Mouse (Mus musculus) midbrain, embryonic 16.5 days (tissue): ENCODE results near the gene Dst. TPM values are rescaled to one million over a fixed set of nuclear protein-coding genes. Genes with fewer than 3 reads are reported as not detected.

Experiments
- ATAC-seq: fragments of 200-750 bp; cut with Nextera tagmentation; 2 replicates; pipeline ENCODE4 v1.8.0; 2017; ENCODE audit warnings: moderate TSS enrichment
- H3K27ac ChIP-seq: fragments of 300-500 bp; sonication (generic); 2 replicates; pipeline ENCODE4 v1.5.1; 2014; ENCODE audit warnings: mild to moderate bottlenecking, low read length, mixed read lengths
- H3K27me3 ChIP-seq: fragments of 300-500 bp; sonication (generic); 2 replicates; pipeline ENCODE4 v1.6.1; 2014; ENCODE audit warnings: low read depth, low read length, mixed read lengths; ENCODE audit not compliant: control insufficient read depth, insufficient read depth
- H3K36me3 ChIP-seq: fragments of 300-500 bp; sonication (generic); 2 replicates; pipeline ENCODE4 v1.6.1; 2014; ENCODE audit warnings: mild to moderate bottlenecking, low read length, moderate library complexity, mixed read lengths; ENCODE audit not compliant: control insufficient read depth, insufficient read depth
- H3K4me1 ChIP-seq: fragments of 300-500 bp; sonication (generic); 2 replicates; pipeline ENCODE4 v1.6.1; 2014; ENCODE audit warnings: mild to moderate bottlenecking, low read length, mixed read lengths; ENCODE audit not compliant: control insufficient read depth, insufficient read depth
- H3K4me2 ChIP-seq: fragments of 300-500 bp; sonication (generic); 2 replicates; pipeline ENCODE4 v1.6.1; 2014; ENCODE audit warnings: mild to moderate bottlenecking, low read length, mixed read lengths
- H3K4me3 ChIP-seq: fragments of 300-500 bp; sonication (generic); 2 replicates; pipeline ENCODE4 v1.5.1; 2014; ENCODE audit warnings: low read depth, mild to moderate bottlenecking, low read length, moderate library complexity, mixed read lengths
- H3K9ac ChIP-seq: fragments of 300-500 bp; sonication (generic); 2 replicates; pipeline ENCODE4 v1.6.1; 2014; ENCODE audit warnings: low read depth, low read length, mixed read lengths
- H3K9me3 ChIP-seq: fragments of 300-500 bp; sonication (generic); replicated peaks from 2 replicates; pipeline ENCODE4 v1.6.1; 2014; ENCODE audit warnings: mild to moderate bottlenecking, low read length, mixed read lengths; ENCODE audit not compliant: control insufficient read depth, poor library complexity, severe bottlenecking
- WGBS: fragments of 180-500 bp; shearing (Covaris S2); extraction: QIAGEN DNeasy Blood & Tissue Kit; methylation state at CpG from one replicate; pipeline ENCODE4 v1.1.7; 2014; 5-methylcytosine and 5-hydroxymethylcytosine counted together
- polyA plus RNA-seq: library from polyadenylated mRNA; unstranded; fragments of >200 nt; fragmentation: Nextera tagmentation; extraction: Ambion mirVana; gene quantifications from 2 replicates; pipeline ENCODE4 v1.2.1, GENCODE M21; 2015

Gene Dst
- polyA plus RNA-seq, 1 experiment from 2014 or later: 36.1 TPM

- WGBS: 81% methylated on average over 5 of the region's 5 CpGs
- no peaks in the 10 kb centered on the region for H3K27me3 ChIP-seq
- H3K27ac ChIP-seq: no peak overlapping the region
- ATAC-seq: no peak
- no peak overlapping the region for H3K4me3 ChIP-seq
- no peaks in the 10 kb centered on the region for H3K36me3 ChIP-seq
- H3K9ac ChIP-seq: no peak overlapping the region
- H3K4me2 ChIP-seq: no peak overlapping the region; the same call in 1 of the 2 replicates
- peaks cover 18% of the 10 kb centered on the region for H3K4me1 ChIP-seq
- no peaks in the 10 kb centered on the region for H3K9me3 ChIP-seq
These were observed 105.5 kb downstream of the Dst start for GRCm38 (mm10) chr1:34013490-34013889.

- WGBS: 72% methylated on average over 15 of the region's 15 CpGs
These were observed 108.8 kb downstream of the Dst start for GRCm38 (mm10) chr1:34016780-34017179.

DNA sequence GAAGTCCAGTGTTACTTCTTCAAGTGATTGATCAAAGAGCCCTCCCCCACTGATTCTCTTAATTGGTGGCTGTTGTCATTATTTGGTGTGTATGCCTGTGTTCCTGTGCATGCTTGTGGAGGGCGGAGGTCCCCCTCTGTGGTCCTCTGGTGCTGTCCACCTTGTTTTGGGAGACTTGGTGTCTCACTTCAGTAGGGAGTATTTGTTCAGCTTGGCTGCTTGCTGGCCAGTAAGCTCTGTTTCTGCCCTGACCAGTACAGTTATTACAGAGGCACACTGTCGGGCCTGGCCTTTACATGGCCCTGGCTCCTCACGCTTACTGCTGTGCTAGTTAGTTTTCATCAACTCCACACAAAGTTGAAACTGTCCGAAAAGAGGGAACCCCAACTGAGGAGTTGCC lies 109.3 kb downstream of the Dst start:
- no peak overlapping the region for H3K4me2 ChIP-seq
- WGBS: 85% methylated on average over 4 of the region's 4 CpGs
- H3K4me1 ChIP-seq: peaks cover 9% of the 10 kb centered on the region
- no peaks in the 10 kb centered on the region for H3K27me3 ChIP-seq
- H3K4me3 ChIP-seq: no peak overlapping the region
- ATAC-seq: no peak
- no peak overlapping the region for H3K27ac ChIP-seq
- H3K36me3 ChIP-seq: no peaks in the 10 kb centered on the region
- no peaks in the 10 kb centered on the region for H3K9me3 ChIP-seq
- H3K9ac ChIP-seq: no peak overlapping the region

More at GRCm38 (mm10) chr1:34016780-34017179, 108.8 kb downstream of the Dst start:
- no peak overlapping the region for H3K4me2 ChIP-seq
- H3K9ac ChIP-seq: no peak overlapping the region
- H3K4me3 ChIP-seq: no peak overlapping the region
- H3K27ac ChIP-seq: no peak overlapping the region
- H3K36me3 ChIP-seq: no peaks in the 10 kb centered on the region
- no peaks in the 10 kb centered on the region for H3K9me3 ChIP-seq
- peaks cover 9% of the 10 kb centered on the region for H3K4me1 ChIP-seq
- ATAC-seq: no peak
- H3K27me3 ChIP-seq: no peaks in the 10 kb centered on the region

- Histone ChIP-seq H3K27ac (no peak overlapping the region), H3K9ac (no peak overlapping the region), H3K27me3 (no peaks in the 10 kb centered on the region), H3K9me3 (no peaks in the 10 kb centered on the region), H3K36me3 (no peaks in the 10 kb centered on the region), H3K4me1 (no peaks in the 10 kb centered on the region), H3K4me3 (no peak overlapping the region), H3K4me2 (no peak overlapping the region)
- ATAC-seq: no peak
- 75% methylated on average over 6 of the region's 6 CpGs for WGBS
These were observed 112.6 kb downstream of the Dst start for GRCm38 (mm10) chr1:34020599-34020998.

DNA sequence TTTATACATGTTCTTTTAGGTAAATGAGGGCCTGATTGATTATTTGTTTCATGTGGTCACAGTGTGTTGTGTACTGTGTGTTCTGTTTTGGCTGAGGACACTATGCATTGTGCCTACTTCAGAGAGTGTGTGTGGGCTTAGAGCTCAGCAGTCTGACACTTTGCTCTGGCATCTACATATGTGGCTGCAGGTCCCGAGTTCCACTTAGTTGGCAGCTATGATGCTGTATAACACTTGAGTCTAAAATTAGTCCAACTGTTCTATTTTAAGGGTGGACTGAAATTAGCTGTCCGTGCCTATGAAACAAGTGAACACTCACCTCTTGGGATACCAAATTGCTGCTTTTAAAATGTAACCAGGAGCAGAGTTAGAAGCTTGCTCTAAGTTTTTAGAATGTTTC lies 113.5 kb downstream of the Dst start:
- ATAC-seq: no peak
- Histone ChIP-seq H3K27me3 (no peaks in the 10 kb centered on the region), H3K27ac (no peak overlapping the region), H3K4me2 (no peak overlapping the region), H3K4me1 (no peaks in the 10 kb centered on the region), H3K9me3 (no peaks in the 10 kb centered on the region), H3K9ac (no peak overlapping the region), H3K4me3 (no peak overlapping the region), H3K36me3 (no peaks in the 10 kb centered on the region)
- WGBS: 74% methylated on average over 2 of the region's 2 CpGs

DNA sequence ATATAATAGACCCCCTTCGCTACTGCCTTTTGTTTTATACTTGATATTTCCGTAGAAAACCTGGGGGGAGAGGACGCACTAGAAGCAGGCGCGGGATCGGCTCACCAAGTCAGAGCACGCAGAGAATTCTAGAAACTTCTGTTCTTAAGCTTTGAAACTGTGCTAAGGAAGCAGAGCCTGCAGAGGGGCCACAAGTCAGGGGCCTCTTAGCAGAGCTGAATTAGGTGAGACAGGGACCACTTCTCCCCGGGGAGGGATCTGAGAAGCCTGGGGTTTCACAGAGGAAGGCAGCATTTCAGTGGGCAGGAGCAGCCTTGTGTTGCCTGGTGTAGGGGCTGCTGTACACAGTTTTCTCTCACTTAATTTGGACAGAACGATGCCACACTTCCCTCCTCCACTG lies 115.1 kb downstream of the Dst start:
- H3K4me3 ChIP-seq: no peak overlapping the region
- no peak for ATAC-seq
- H3K9ac ChIP-seq: no peak overlapping the region
- H3K27me3 ChIP-seq: no peaks in the 10 kb centered on the region
- H3K9me3 ChIP-seq: no peaks in the 10 kb centered on the region
- H3K27ac ChIP-seq: no peak overlapping the region
- no peak overlapping the region for H3K4me2 ChIP-seq
- no peaks in the 10 kb centered on the region for H3K36me3 ChIP-seq
- 65% methylated on average over 9 of the region's 9 CpGs for WGBS
- no peaks in the 10 kb centered on the region for H3K4me1 ChIP-seq

DNA sequence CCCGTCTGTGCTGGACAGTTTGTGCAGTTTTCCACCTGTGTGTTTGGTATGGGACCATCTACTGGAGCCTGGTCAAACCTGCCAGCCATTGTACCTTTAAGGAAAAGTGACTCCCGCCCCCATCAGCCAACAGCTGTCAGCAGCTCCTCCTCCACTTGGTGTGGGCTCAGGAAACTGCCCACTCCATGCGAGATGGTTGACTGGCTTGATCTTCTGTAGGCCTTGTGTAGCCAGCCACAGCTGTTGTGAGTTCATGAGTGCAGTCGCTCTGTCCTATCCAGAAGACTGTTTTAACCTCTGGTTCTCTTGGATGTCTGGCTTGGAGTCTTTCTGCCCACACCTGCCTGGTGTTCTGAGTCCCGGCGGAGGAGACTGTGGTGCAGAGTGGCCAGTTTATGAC lies 117.9 kb downstream of the Dst start:
- H3K4me1 ChIP-seq: no peaks in the 10 kb centered on the region
- no peak overlapping the region for H3K9ac ChIP-seq
- no peaks in the 10 kb centered on the region for H3K27me3 ChIP-seq
- no peak overlapping the region for H3K4me3 ChIP-seq
- H3K36me3 ChIP-seq: no peaks in the 10 kb centered on the region
- ATAC-seq: no peak
- no peak overlapping the region for H3K4me2 ChIP-seq
- 88% methylated on average over 6 of the region's 6 CpGs for WGBS
- H3K27ac ChIP-seq: no peak overlapping the region
- no peaks in the 10 kb centered on the region for H3K9me3 ChIP-seq

DNA sequence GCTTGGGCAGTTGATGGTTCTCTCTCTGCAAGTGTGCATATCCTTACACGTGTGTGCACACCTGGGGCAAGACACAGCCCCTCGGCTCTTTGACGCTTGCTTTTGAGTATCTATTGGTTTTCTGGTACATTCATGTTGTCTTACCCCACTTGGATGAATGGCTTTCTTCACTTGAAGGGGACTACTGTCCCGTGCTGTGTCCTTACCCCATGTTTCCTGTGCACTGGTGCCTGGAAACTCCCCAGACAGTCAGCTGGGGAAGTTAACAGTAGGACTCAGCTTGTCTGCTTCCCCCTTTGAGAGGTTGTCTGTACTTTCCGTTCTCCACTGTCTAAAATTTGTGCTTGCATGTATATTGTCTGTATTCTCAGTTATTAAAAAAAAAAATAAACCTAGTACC lies 120.7 kb downstream of the Dst start:
- Histone ChIP-seq H3K9me3 (no peaks in the 10 kb centered on the region), H3K36me3 (no peaks in the 10 kb centered on the region), H3K4me2 (no peak overlapping the region), H3K4me1 (no peaks in the 10 kb centered on the region), H3K9ac (no peak overlapping the region), H3K4me3 (no peak overlapping the region), H3K27ac (no peak overlapping the region), H3K27me3 (no peaks in the 10 kb centered on the region)
- WGBS: 84% methylated on average over 5 of the region's 5 CpGs
- no peak for ATAC-seq

DNA sequence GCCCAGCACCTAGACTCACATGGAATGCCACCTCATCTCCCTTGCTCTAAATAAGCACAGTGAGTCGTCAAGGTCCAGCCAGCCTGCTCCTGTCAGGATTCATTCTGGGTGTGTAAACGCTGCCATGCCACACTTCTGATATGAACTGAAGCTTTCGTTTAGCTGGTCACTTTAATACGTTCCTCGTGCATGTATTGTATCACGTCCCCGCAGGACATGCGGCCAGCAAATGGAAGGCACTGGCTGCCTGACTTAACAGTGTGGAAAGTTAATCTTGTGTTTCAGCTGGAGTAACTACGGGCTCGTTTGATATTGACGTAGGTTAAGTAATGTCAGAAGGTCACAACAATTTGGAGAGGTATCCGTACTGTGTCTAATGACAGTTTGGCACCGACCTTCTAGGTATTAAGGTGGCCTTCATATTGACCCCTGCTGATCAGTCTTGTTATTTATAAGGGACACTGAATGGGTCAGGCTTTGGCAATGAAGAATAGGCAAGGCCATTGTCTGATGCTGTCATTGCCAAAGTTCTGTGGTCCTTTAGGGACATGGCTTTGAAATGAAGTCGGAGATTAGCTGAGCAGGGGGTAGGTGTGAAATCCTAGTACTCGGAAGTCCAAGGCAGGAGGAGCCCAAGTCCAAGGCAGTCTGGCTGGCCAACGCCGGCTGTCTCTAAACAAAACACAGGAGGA lies 122.5 kb downstream of the Dst start:
- Histone ChIP-seq H3K9me3 (no peaks in the 10 kb centered on the region), H3K36me3 (no peaks in the 10 kb centered on the region), H3K9ac (no peak overlapping the region), H3K4me2 (no peak overlapping the region), H3K27ac (no peak overlapping the region), H3K27me3 (no peaks in the 10 kb centered on the region), H3K4me1 (no peaks in the 10 kb centered on the region), H3K4me3 (no peak overlapping the region)
- 83% methylated on average over 17 of the region's 17 CpGs for WGBS
- ATAC-seq: no peak
